Mouse (Mus musculus): ENCODE data around the gene Gpx3. TPM values are rescaled to one million over a fixed set of nuclear protein-coding genes. Genes with fewer than 3 reads are reported as not detected.
A peak's percentile ranks its signal among the peaks of the same experiment; 100 is the strongest.

Gpx3 gene
- polyA plus RNA-seq, 1 experiment from 2014 or later, result 43.1 TPM

DNA sequence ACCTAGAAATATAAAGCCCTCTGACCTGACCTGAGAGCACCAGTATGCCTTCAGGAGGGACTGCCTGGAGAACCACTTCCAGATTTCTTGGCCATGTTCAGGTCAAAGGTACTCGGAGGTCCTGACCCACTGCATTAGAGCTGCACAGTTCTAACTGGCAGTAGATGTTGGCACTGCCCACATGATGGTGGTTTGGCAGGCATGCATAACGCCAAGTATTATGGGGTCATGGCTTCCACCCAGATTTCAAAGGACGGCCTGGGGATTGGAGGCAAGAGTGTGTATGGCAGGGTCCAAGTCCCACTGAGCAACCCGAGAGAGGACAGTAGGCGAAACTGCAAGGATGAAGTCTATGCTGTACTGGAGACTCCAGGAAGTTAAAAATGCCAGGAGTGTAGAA, 11.6 kb downstream of the Gpx3 start:
- Histone ChIP-seq H3K9ac (no peak overlapping the region), H3K27me3 (no peaks in the 10 kb centered on the region), H3K27ac (replicated peaks) (no peak overlapping the region), H3K4me1 (replicated peaks) (no peaks in the 10 kb centered on the region), H3K4me3 (replicated peaks) (no peak overlapping the region), H3K4me2 (no peak overlapping the region), H3K9me3 (replicated peaks) (no peaks in the 10 kb centered on the region), H3K36me3 (replicated peaks) (peaks cover 42% of the 10 kb centered on the region)
- 69% methylated on average over 5 of the region's 5 CpGs for WGBS (ENCODE audit: insufficient replicate concordance)
- ATAC-seq (ENCODE audit: insufficient read depth), result no peak

- Histone ChIP-seq H3K4me3 (replicated peaks) (no peak overlapping the region), H3K36me3 (replicated peaks) (peaks cover 39% of the 10 kb centered on the region), H3K4me2 (no peak overlapping the region), H3K9ac (no peak overlapping the region), H3K27ac (replicated peaks) (no peak overlapping the region), H3K27me3 (no peaks in the 10 kb centered on the region), H3K9me3 (replicated peaks) (no peaks in the 10 kb centered on the region), H3K4me1 (replicated peaks) (peaks cover 16% of the 10 kb centered on the region)
- no peak for ATAC-seq (ENCODE audit: insufficient read depth)
- 81% methylated on average over 7 of the region's 7 CpGs for WGBS (ENCODE audit: insufficient replicate concordance)
Observed at GRCm38 (mm10) chr11:54917461-54917860, 15.2 kb downstream of the Gpx3 start.

- no peaks in the 10 kb centered on the region for H3K9me3 ChIP-seq (replicated peaks)
- H3K4me3 ChIP-seq (replicated peaks), result no peak overlapping the region
- peaks cover 16% of the 10 kb centered on the region for H3K4me1 ChIP-seq (replicated peaks)
- H3K4me2 ChIP-seq, result no peak overlapping the region
- no peak for ATAC-seq (ENCODE audit: insufficient read depth)
- H3K9ac ChIP-seq, result no peak overlapping the region
- 73% methylated on average over 4 of the region's 4 CpGs for WGBS (ENCODE audit: insufficient replicate concordance)
- no peaks in the 10 kb centered on the region for H3K27me3 ChIP-seq
- H3K36me3 ChIP-seq (replicated peaks), result peaks cover 46% of the 10 kb centered on the region
- no peak overlapping the region for H3K27ac ChIP-seq (replicated peaks)
Observed at GRCm38 (mm10) chr11:54918273-54918672, 16.0 kb downstream of the Gpx3 start.

GRCm38 (mm10) chr11:54920127-54920972, 18.1 kb downstream of the Gpx3 start:
- Histone ChIP-seq H3K27me3 (no peaks in the 10 kb centered on the region), H3K27ac (replicated peaks) (0 out of 2 replicates have a peak overlapping the region, but pooled peaks have one; percentile 15), H3K9ac (no peak overlapping the region), H3K4me1 (replicated peaks) (peaks cover 16% of the 10 kb centered on the region), H3K9me3 (replicated peaks) (no peaks in the 10 kb centered on the region), H3K4me3 (replicated peaks) (no peak overlapping the region), H3K36me3 (replicated peaks) (peaks cover 46% of the 10 kb centered on the region), H3K4me2 (peak overlapping the region; percentile 18)
- 74% methylated on average over 11 of the region's 11 CpGs for WGBS (ENCODE audit: insufficient replicate concordance)
- no peak for ATAC-seq (ENCODE audit: insufficient read depth)

DNA sequence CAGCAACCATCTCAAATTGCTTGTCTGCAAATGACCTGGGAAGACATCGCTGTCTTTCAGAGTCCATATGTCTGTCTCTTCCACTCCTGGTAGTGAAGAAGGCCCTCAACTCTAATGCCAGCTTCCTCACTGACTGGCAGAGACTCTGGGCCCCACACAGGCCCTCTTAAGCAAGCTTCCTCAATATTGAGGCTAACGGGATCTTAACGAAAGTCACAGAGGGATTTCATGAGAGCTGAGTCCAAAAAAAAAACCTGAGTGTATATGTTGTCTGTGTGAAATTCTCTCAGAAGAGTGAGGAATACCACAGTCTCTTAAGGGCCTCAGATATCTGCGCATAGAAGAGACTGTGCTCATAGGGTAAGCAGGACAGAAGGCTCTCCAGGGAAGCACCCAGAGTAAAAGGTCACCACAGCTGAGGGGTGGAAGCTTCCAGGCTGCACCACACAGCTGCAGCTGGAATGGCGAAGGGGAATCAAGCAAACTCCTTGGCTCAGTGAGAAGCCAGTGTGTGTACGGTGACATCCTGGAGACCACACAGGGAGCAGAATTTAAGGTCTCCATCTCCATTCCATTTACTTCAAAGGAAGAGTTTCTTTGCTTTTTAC, 18.8 kb downstream of the Gpx3 start:
- Histone ChIP-seq H3K4me1 (replicated peaks) (peaks cover 16% of the 10 kb centered on the region), H3K4me2 (no peak overlapping the region), H3K36me3 (replicated peaks) (peaks cover 47% of the 10 kb centered on the region), H3K4me3 (replicated peaks) (no peak overlapping the region), H3K9ac (no peak overlapping the region), H3K9me3 (replicated peaks) (no peaks in the 10 kb centered on the region), H3K27ac (replicated peaks) (peak overlapping the region; percentile 15), H3K27me3 (no peaks in the 10 kb centered on the region)
- no peak for ATAC-seq (ENCODE audit: insufficient read depth)
- 62% methylated on average over 6 of the region's 6 CpGs for WGBS (ENCODE audit: insufficient replicate concordance)

GRCm38 (mm10) chr11:54921798-54922197, 19.5 kb downstream of the Gpx3 start:
- Histone ChIP-seq H3K4me1 (replicated peaks) (peaks cover 16% of the 10 kb centered on the region), H3K4me2 (no peak overlapping the region), H3K27ac (replicated peaks) (peak overlapping the region; percentile 15; the same call in 1 of the 2 replicates), H3K4me3 (replicated peaks) (no peak overlapping the region), H3K9ac (no peak overlapping the region), H3K36me3 (replicated peaks) (peaks cover 47% of the 10 kb centered on the region), H3K9me3 (replicated peaks) (no peaks in the 10 kb centered on the region), H3K27me3 (no peaks in the 10 kb centered on the region)
- no peak for ATAC-seq (ENCODE audit: insufficient read depth)
- WGBS (ENCODE audit: insufficient replicate concordance), result 44% methylated on average over 7 of the region's 7 CpGs

DNA sequence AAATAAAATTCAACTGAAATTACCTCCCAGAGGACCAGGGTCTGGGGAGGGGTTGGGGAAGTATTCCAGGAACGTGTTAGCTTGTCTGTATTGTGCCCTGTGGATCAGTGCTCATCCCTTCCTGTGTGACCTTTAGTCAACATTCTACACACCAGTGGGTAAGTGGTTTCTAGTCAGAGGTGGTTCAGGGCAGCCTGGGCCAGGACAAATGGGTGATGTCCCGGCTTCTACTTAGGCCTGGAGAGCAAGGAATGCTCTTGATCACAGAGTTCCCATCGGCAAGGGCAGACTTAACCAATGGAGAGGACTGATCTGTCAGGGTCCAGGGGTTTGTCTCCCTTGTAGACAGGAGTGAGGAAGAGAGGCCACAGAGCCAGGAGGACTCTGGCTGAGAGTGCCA, 20.2 kb downstream of the Gpx3 start:
- Histone ChIP-seq H3K27me3 (no peaks in the 10 kb centered on the region), H3K4me1 (replicated peaks) (peaks cover 16% of the 10 kb centered on the region), H3K27ac (replicated peaks) (no peak overlapping the region), H3K9ac (no peak overlapping the region), H3K4me3 (replicated peaks) (no peak overlapping the region), H3K9me3 (replicated peaks) (no peaks in the 10 kb centered on the region), H3K36me3 (replicated peaks) (peaks cover 40% of the 10 kb centered on the region), H3K4me2 (no peak overlapping the region)
- no peak for ATAC-seq (ENCODE audit: insufficient read depth)
- WGBS (ENCODE audit: insufficient replicate concordance), result 70% methylated on average over 3 of the region's 3 CpGs

GRCm38 (mm10) chr11:54924145-54924544, 21.9 kb downstream of the Gpx3 start:
- Histone ChIP-seq H3K4me3 (replicated peaks) (no peak overlapping the region), H3K4me1 (replicated peaks) (peaks cover 16% of the 10 kb centered on the region), H3K9ac (no peak overlapping the region), H3K36me3 (replicated peaks) (peaks cover 34% of the 10 kb centered on the region), H3K9me3 (replicated peaks) (no peaks in the 10 kb centered on the region), H3K4me2 (no peak overlapping the region), H3K27ac (replicated peaks) (no peak overlapping the region), H3K27me3 (no peaks in the 10 kb centered on the region)
- 82% methylated on average over 14 of the region's 14 CpGs for WGBS (ENCODE audit: insufficient replicate concordance)
- no peak for ATAC-seq (ENCODE audit: insufficient read depth)

GRCm38 (mm10) chr11:54927346-54928140, 25.3 kb downstream of the Gpx3 start:
- H3K9me3 ChIP-seq (replicated peaks), result no peaks in the 10 kb centered on the region
- H3K4me2 ChIP-seq, result no peak overlapping the region
- ATAC-seq (ENCODE audit: insufficient read depth), result no peak
- no peaks in the 10 kb centered on the region for H3K4me1 ChIP-seq (replicated peaks)
- no peak overlapping the region for H3K27ac ChIP-seq (replicated peaks)
- no peaks in the 10 kb centered on the region for H3K27me3 ChIP-seq
- no peak overlapping the region for H3K4me3 ChIP-seq (replicated peaks)
- H3K9ac ChIP-seq, result no peak overlapping the region
- 73% methylated on average over 14 of the region's 14 CpGs for WGBS (ENCODE audit: insufficient replicate concordance)
- peaks cover 38% of the 10 kb centered on the region for H3K36me3 ChIP-seq (replicated peaks)

DNA sequence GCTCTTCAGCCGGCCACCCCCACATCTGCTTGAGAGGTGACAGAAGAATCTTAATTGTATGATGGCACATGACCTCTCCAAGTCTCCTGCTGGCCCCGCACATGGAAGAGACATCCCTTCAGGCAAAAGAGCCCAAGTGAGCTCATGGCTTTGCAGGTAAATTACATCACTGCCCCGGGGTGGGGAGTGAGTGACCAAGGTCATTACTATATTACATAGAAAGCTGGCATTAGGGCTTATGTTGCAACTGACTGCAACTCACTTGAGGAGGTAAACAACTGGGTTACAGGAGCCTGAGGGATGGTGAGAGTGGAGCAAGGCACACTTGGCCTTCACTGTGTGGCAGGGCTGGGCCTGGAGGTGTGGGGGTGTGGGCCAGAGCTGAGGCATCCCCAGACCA, 26.0 kb downstream of the Gpx3 start:
- Histone ChIP-seq H3K9me3 (replicated peaks) (no peaks in the 10 kb centered on the region), H3K4me3 (replicated peaks) (no peak overlapping the region), H3K27me3 (no peaks in the 10 kb centered on the region), H3K36me3 (replicated peaks) (peaks cover 32% of the 10 kb centered on the region), H3K4me1 (replicated peaks) (no peaks in the 10 kb centered on the region), H3K4me2 (no peak overlapping the region), H3K9ac (no peak overlapping the region), H3K27ac (replicated peaks) (no peak overlapping the region)
- 71% methylated on average over 3 of the region's 3 CpGs for WGBS (ENCODE audit: insufficient replicate concordance)
- no peak for ATAC-seq (ENCODE audit: insufficient read depth)

DNA sequence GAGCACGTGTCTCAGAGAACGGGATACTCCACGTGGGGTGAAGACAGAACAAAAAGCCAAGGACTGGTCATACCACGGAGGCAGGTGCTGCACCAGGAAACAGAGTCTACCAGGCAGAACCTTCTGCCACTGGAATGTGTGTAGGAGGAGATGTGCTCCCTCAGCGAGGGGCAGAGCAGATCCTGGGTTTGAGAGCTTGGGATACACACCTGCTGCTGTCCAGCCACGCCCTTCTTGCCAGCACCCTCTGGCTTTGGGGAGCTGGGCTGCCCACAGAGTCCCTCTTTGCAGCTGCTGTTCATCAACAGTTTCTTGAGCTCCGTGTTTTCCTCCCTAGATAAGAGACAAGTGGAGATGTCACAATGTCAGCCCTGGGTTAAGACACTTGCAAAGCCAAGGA, 26.6 kb downstream of the Gpx3 start:
- ATAC-seq (ENCODE audit: insufficient read depth), result no peak
- no peaks in the 10 kb centered on the region for H3K27me3 ChIP-seq
- no peak overlapping the region for H3K4me3 ChIP-seq (replicated peaks)
- H3K9ac ChIP-seq, result no peak overlapping the region
- no peaks in the 10 kb centered on the region for H3K9me3 ChIP-seq (replicated peaks)
- H3K27ac ChIP-seq (replicated peaks), result no peak overlapping the region
- H3K4me2 ChIP-seq, result no peak overlapping the region
- peaks cover 30% of the 10 kb centered on the region for H3K36me3 ChIP-seq (replicated peaks)
- WGBS (ENCODE audit: insufficient replicate concordance), result 71% methylated on average over 7 of the region's 7 CpGs
- H3K4me1 ChIP-seq (replicated peaks), result 0 out of 2 replicates have a peak, but pooled peaks cover 1% of the 10 kb centered on the region

All from liver, embryonic 15.5 days (tissue).